Mouse (Mus musculus) lung, postnatal 14 days (tissue): ENCODE results near the gene Epha6.
A peak's percentile ranks its signal among the peaks of the same experiment; 100 is the strongest.
"Not testable (repeated sequence)": the region's sequence is repeated elsewhere in the genome, so short reads cannot be mapped to it uniquely, and the experiment has no call there.

Experiments
- DNase-seq: peaks from one replicate; pipeline ENCODE4 v3.0.0; 2021

The Epha6 gene

GRCm38 (mm10) chr16:59880073-59880472 is 725.3 kb downstream of the Epha6 start:
- no peak for DNase-seq

GRCm38 (mm10) chr16:59871792-59872191 is 733.5 kb downstream of the Epha6 start:
- DNase-seq = no peak

- no peak for DNase-seq
Measured at GRCm38 (mm10) chr16:59854160-59854717, 751.1 kb downstream of the Epha6 start.

- no peak for DNase-seq
Measured at GRCm38 (mm10) chr16:59852689-59853088, 752.6 kb downstream of the Epha6 start.

GRCm38 (mm10) chr16:59846574-59846973 is 758.8 kb downstream of the Epha6 start:
- no peak for DNase-seq

GRCm38 (mm10) chr16:59836778-59837177 is 768.6 kb downstream of the Epha6 start:
- DNase-seq = no peak

- no peak for DNase-seq
Measured at GRCm38 (mm10) chr16:59836304-59836703, 769.0 kb downstream of the Epha6 start.

GRCm38 (mm10) chr16:59832468-59832867 is 772.9 kb downstream of the Epha6 start:
- no peak for DNase-seq

GRCm38 (mm10) chr16:59829655-59830054 is 775.7 kb downstream of the Epha6 start:
- DNase-seq = no peak

- not testable (repeated sequence) for DNase-seq
Measured at GRCm38 (mm10) chr16:59799790-59800189, 805.5 kb downstream of the Epha6 start.

- DNase-seq = no peak
Measured at GRCm38 (mm10) chr16:59772297-59772696, 833.0 kb downstream of the Epha6 start.

- no peak for DNase-seq
Measured at GRCm38 (mm10) chr16:59770421-59770820, 834.9 kb downstream of the Epha6 start.

- DNase-seq = no peak
Measured at GRCm38 (mm10) chr16:59769936-59770335, 835.4 kb downstream of the Epha6 start.

- DNase-seq = no peak
Measured at GRCm38 (mm10) chr16:59760875-59761274, 844.5 kb downstream of the Epha6 start.

GRCm38 (mm10) chr16:59750905-59751304 is 854.4 kb downstream of the Epha6 start:
- DNase-seq = no peak

GRCm38 (mm10) chr16:59743669-59744068 is 861.7 kb downstream of the Epha6 start:
- DNase-seq = no peak

GRCm38 (mm10) chr16:59715524-59715923 is 889.8 kb downstream of the Epha6 start:
- no peak for DNase-seq

GRCm38 (mm10) chr16:59693230-59693629 is 912.1 kb downstream of the Epha6 start:
- DNase-seq = no peak

- no peak for DNase-seq
Measured at GRCm38 (mm10) chr16:59689120-59689519, 916.2 kb downstream of the Epha6 start.

GRCm38 (mm10) chr16:59685135-59685534 is 920.2 kb downstream of the Epha6 start:
- DNase-seq = no peak

- peak; percentile 70 for DNase-seq
Measured at GRCm38 (mm10) chr16:59683434-59683833, 921.9 kb downstream of the Epha6 start.

GRCm38 (mm10) chr16:59682216-59682891 is 923.0 kb downstream of the Epha6 start:
- DNase-seq = no peak

GRCm38 (mm10) chr16:59666938-59667337 is 938.4 kb downstream of the Epha6 start:
- DNase-seq = no peak

GRCm38 (mm10) chr16:59643766-59644165 is 961.6 kb downstream of the Epha6 start:
- no peak for DNase-seq

GRCm38 (mm10) chr16:59639985-59640384 is 965.3 kb downstream of the Epha6 start:
- no peak for DNase-seq
